Mouse (Mus musculus) megakaryocyte, embryonic 14.5 days (primary cell): ENCODE data around the gene Pcmtd2.

Source experiments
- FLI1 ChIP-seq: IDR thresholded peaks from 2 replicates; pipeline ENCODE4 v1.6.1; 2012; ENCODE audit warnings: low read length, inconsistent platforms, mixed read lengths
- GATA1 ChIP-seq: IDR thresholded peaks from 3 replicates; pipeline ENCODE4 v1.6.1; 2012; ENCODE audit warnings: mixed read lengths, low read length, inconsistent platforms, borderline replicate concordance

- TF ChIP-seq GATA1 (no peak), FLI1 (no peak)
Observed at GRCm38 (mm10) chr2:181832745-181833144, 4.9 kb upstream of the Pcmtd2 start.
